Mouse (Mus musculus) intestine, postnatal 0 days (tissue): ENCODE data around the gene Schip1. TPM values are rescaled to one million over a fixed set of nuclear protein-coding genes. Genes with fewer than 3 reads are reported as not detected.
A peak's percentile ranks its signal among the peaks of the same experiment; 100 is the strongest.

Experiments
- ATAC-seq: fragments of 200-750 bp; cut with Nextera tagmentation; 2 replicates; pipeline ENCODE4 v1.8.0; 2017; ENCODE audit warnings: mild to moderate bottlenecking, moderate TSS enrichment, moderate library complexity
- H3K27ac ChIP-seq: fragments of 300-500 bp; sonication (generic); 2 replicates; pipeline ENCODE4 v1.5.1; 2014; ENCODE audit warnings: mild to moderate bottlenecking, low read depth, low read length, moderate library complexity
- H3K27me3 ChIP-seq: fragments of 300-500 bp; sonication (generic); replicated peaks from 2 replicates; pipeline ENCODE4 v1.6.1; 2014; ENCODE audit warnings: low read length, mixed read lengths; ENCODE audit not compliant: control insufficient read depth, insufficient read depth
- H3K36me3 ChIP-seq: fragments of 300-500 bp; sonication (generic); 2 replicates; pipeline ENCODE4 v1.6.1; 2014; ENCODE audit warnings: mild to moderate bottlenecking, moderate library complexity; ENCODE audit not compliant: control insufficient read depth, insufficient read depth
- H3K4me1 ChIP-seq: fragments of 300-500 bp; sonication (generic); replicated peaks from 2 replicates; pipeline ENCODE4 v1.6.1; 2014; ENCODE audit warnings: antibody characterized with exemption, low read length, mixed read lengths; ENCODE audit not compliant: control insufficient read depth, insufficient read depth
- H3K4me2 ChIP-seq: fragments of 300-500 bp; sonication (generic); replicated peaks from 2 replicates; pipeline ENCODE4 v1.6.1; 2014; ENCODE audit warnings: low read depth, mild to moderate bottlenecking, moderate library complexity
- H3K4me3 ChIP-seq: fragments of 300-500 bp; sonication (generic); 2 replicates; pipeline ENCODE4 v1.5.1; 2014; ENCODE audit warnings: low read depth, low read length
- H3K9ac ChIP-seq: fragments of 300-500 bp; sonication (generic); 2 replicates; pipeline ENCODE4 v1.6.1; 2014; ENCODE audit warnings: mild to moderate bottlenecking, low read depth, low read length
- H3K9me3 ChIP-seq: fragments of 300-500 bp; sonication (generic); 2 replicates; pipeline ENCODE4 v1.6.1; 2016; ENCODE audit warnings: mixed run types; ENCODE audit not compliant: control insufficient read depth
- CTCF ChIP-seq: sonication (generic); IDR thresholded peaks from 2 replicates; pipeline ENCODE4 v1.5.1; 2016; ENCODE audit warnings: low read depth, mild to moderate bottlenecking, control low read depth, antibody characterized with exemption, moderate library complexity
- WGBS: fragments of 180-500 bp; shearing (Covaris S2); extraction: QIAGEN DNeasy Blood & Tissue Kit; methylation state at CpG from one replicate; pipeline ENCODE4 v1.1.7; 2014; 5-methylcytosine and 5-hydroxymethylcytosine counted together
- polyA plus RNA-seq: library from polyadenylated mRNA; unstranded; fragments of >200 nt; fragmentation: Nextera tagmentation; extraction: Ambion mirVana; gene quantifications from 2 replicates; pipeline ENCODE4 v1.2.1, GENCODE M21; 2015

The Schip1 gene
- polyA plus RNA-seq, 1 experiment from 2014 or later = 24.2 TPM

GRCm38 (mm10) chr3:68332515-68332914, 267.9 kb downstream of the Schip1 start:
- Histone ChIP-seq H3K27me3 (no peaks in the 10 kb centered on the region), H3K27ac (no peak overlapping the region), H3K9ac (no peak overlapping the region), H3K4me2 (no peak overlapping the region), H3K4me3 (no peak overlapping the region), H3K4me1 (no peaks in the 10 kb centered on the region), H3K36me3 (no peaks in the 10 kb centered on the region), H3K9me3 (no peaks in the 10 kb centered on the region)
- WGBS = 43% methylated on average over 2 of the region's 2 CpGs
- TF ChIP-seq CTCF = no peak
- no peak for ATAC-seq

DNA sequence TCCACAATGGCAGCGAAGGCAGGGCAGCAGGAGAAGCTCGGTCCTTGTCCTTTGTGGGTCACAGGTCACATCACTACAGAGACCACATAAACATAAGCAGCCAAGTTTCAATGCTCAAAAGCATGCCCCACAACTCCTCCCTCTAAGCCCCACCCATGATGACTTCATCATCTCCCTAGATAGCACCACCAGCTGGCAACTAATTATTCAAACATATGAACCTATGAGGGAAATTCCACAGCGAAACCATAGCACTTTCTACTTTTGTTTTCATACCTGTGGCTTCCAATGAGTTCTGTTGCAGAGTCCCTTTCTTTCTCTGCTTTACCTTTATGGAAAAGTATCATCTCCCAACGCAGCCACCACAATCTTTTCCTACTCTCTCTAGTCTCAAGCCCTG, 270.9 kb downstream of the Schip1 start:
- Histone ChIP-seq H3K4me2 (no peak overlapping the region), H3K9ac (no peak overlapping the region), H3K27ac (no peak overlapping the region), H3K9me3 (no peaks in the 10 kb centered on the region), H3K36me3 (no peaks in the 10 kb centered on the region), H3K4me1 (no peaks in the 10 kb centered on the region), H3K4me3 (no peak overlapping the region), H3K27me3 (no peaks in the 10 kb centered on the region)
- TF ChIP-seq CTCF = no peak
- ATAC-seq = no peak
- WGBS = 90% methylated on average over 4 of the region's 4 CpGs

- H3K27me3 ChIP-seq = no peaks in the 10 kb centered on the region
- H3K9me3 ChIP-seq = no peaks in the 10 kb centered on the region
- H3K4me1 ChIP-seq = no peaks in the 10 kb centered on the region
- no peak overlapping the region for H3K9ac ChIP-seq
- no peak overlapping the region for H3K4me3 ChIP-seq
- H3K27ac ChIP-seq = no peak overlapping the region
- H3K36me3 ChIP-seq = no peaks in the 10 kb centered on the region
- H3K4me2 ChIP-seq = no peak overlapping the region
- no peak for TF ChIP-seq CTCF
- 88% methylated on average over 6 of the region's 6 CpGs for WGBS
- no peak for ATAC-seq
Observed at GRCm38 (mm10) chr3:68350624-68351023, 286.0 kb downstream of the Schip1 start.

DNA sequence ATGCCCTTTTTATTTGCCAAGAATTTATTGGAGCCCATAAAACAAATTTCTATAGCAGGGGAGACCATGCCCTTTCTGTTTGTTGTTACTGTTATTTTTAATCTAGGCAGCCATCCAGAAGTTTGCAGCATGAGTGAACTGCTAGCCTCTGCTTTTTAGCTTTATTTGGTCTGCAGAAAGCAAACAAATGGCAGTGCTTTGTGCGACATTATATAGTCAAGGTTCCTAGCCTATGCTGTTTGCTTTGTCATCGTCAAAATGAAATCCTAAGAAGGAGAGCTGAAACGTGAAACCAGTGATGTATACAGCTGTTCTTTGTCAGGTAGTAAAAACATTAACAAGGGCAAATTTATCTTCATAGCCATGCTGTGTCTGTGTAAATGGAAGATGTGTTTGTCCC, 286.9 kb downstream of the Schip1 start:
- TF ChIP-seq CTCF = no peak
- H3K9ac ChIP-seq = no peak overlapping the region
- 9% methylated on average over 3 of the region's 3 CpGs for WGBS
- H3K4me3 ChIP-seq = no peak overlapping the region
- no peaks in the 10 kb centered on the region for H3K4me1 ChIP-seq
- H3K27ac ChIP-seq = no peak overlapping the region
- H3K36me3 ChIP-seq = no peaks in the 10 kb centered on the region
- no peaks in the 10 kb centered on the region for H3K27me3 ChIP-seq
- ATAC-seq = no peak
- H3K9me3 ChIP-seq = no peaks in the 10 kb centered on the region
- H3K4me2 ChIP-seq = no peak overlapping the region

- no peak overlapping the region for H3K9ac ChIP-seq
- 81% methylated on average over 7 of the region's 7 CpGs for WGBS
- no peak for ATAC-seq
Observed at GRCm38 (mm10) chr3:68352961-68353360, 288.4 kb downstream of the Schip1 start.

DNA sequence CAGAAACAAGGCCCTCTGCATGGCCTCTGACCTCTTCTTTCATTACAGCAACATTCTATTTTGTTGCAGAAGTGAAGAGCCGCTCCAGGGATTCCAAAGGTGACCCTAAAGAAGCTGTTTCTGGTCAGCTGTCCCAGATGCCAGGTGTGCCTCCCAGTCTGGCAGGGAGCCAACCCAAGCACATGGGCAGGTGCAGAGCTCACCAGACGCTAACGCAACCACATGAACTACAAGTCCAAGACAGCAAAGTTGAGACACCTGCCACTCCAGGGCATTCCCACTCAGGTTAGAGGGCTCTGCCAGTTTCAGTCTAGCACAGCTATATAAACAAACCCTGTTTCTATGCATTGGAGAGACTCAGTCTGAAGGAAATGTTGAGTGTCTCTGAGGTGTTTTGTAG, 288.9 kb downstream of the Schip1 start:
- H3K27ac ChIP-seq = no peak overlapping the region
- no peak overlapping the region for H3K4me2 ChIP-seq
- TF ChIP-seq CTCF = no peak
- 25% methylated on average over 3 of the region's 3 CpGs for WGBS
- no peaks in the 10 kb centered on the region for H3K27me3 ChIP-seq
- no peaks in the 10 kb centered on the region for H3K9me3 ChIP-seq
- H3K36me3 ChIP-seq = no peaks in the 10 kb centered on the region
- ATAC-seq = peak; percentile 87
- H3K4me3 ChIP-seq = no peak overlapping the region
- H3K4me1 ChIP-seq = no peaks in the 10 kb centered on the region
- H3K9ac ChIP-seq = no peak overlapping the region

More at GRCm38 (mm10) chr3:68352961-68353360, 288.4 kb downstream of the Schip1 start:
- no peak for TF ChIP-seq CTCF
- H3K27me3 ChIP-seq = no peaks in the 10 kb centered on the region
- no peaks in the 10 kb centered on the region for H3K9me3 ChIP-seq
- H3K36me3 ChIP-seq = no peaks in the 10 kb centered on the region
- H3K4me3 ChIP-seq = no peak overlapping the region
- H3K4me2 ChIP-seq = no peak overlapping the region
- H3K4me1 ChIP-seq = no peaks in the 10 kb centered on the region
- H3K27ac ChIP-seq = no peak overlapping the region

DNA sequence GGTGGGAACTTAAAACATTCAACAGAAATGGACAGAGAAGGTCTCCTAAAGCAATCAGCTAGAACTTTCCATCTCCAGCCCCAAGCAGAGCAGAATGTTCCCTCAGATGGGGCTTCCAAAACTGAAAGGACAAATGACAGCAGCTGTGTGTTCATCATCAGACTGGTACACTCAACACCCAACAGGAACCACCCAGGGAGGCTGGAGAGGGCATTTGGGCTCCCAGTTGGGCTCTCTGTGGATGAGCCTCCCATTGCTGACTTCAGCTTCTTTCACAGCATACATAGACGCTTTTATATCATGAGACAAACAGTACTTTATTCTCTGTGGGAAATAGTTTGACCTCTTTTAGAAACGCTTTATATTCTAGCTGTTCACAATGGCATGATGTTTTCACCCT, 291.9 kb downstream of the Schip1 start:
- no peak for TF ChIP-seq CTCF
- no peaks in the 10 kb centered on the region for H3K27me3 ChIP-seq
- no peaks in the 10 kb centered on the region for H3K9me3 ChIP-seq
- ATAC-seq = no peak
- H3K27ac ChIP-seq = no peak overlapping the region
- H3K9ac ChIP-seq = no peak overlapping the region
- no peaks in the 10 kb centered on the region for H3K36me3 ChIP-seq
- no peak overlapping the region for H3K4me2 ChIP-seq
- WGBS = 71% methylated on average over 2 of the region's 2 CpGs
- no peak overlapping the region for H3K4me3 ChIP-seq
- H3K4me1 ChIP-seq = no peaks in the 10 kb centered on the region
